Mouse (Mus musculus): ENCODE data around the gene Slc8a2. TPM values are rescaled to one million over a fixed set of nuclear protein-coding genes. Genes with fewer than 3 reads are reported as not detected.
A peak's percentile ranks its signal among the peaks of the same experiment; 100 is the strongest.

The Slc8a2 gene
- total and polyA plus RNA-seq, 2 experiments from 2014 or later: 1.1 to 76.0 TPM

GRCm38 (mm10) chr7:16174597-16175541 is 45.2 kb downstream of the Slc8a2 start, which contains the start of gene Meis3:
TSS of gene Meis3 (plus strand) at chr7:16175090.
- under 1% methylated on average over 31 of the region's 42 CpGs for WGBS
- peaks cover 20% of the 10 kb centered on the region for H3K36me3 ChIP-seq (ENCODE audit: insufficient read depth, low read length)
- peak; percentile 80 for TF ChIP-seq CTCF (IDR thresholded peaks at IDR 0.05)
- DNase-seq (ENCODE audit: low spot score) (peak; percentile 79), ATAC-seq (ENCODE audit: low FRiP score) (peak; percentile 85)
- H3K4me2 ChIP-seq (ENCODE audit: low read depth, low read length, poor library complexity, severe bottlenecking): peak within 1 kb of the TSS; percentile 85
- peak within 1 kb of the TSS; percentile 86 for H3K9ac ChIP-seq (replicated peaks; ENCODE audit: low read length, poor library complexity, severe bottlenecking)
- peak within 1 kb of the TSS; percentile 82 for H3K4me3 ChIP-seq (ENCODE audit: low read depth, low read length)
- H3K27ac ChIP-seq (ENCODE audit: low read depth, low read length): peak within 1 kb of the TSS; percentile 78
- no peaks in the 10 kb centered on the region for H3K27me3 ChIP-seq (ENCODE audit: insufficient read depth, low read length)
- no peaks in the 10 kb centered on the region for H3K9me3 ChIP-seq (ENCODE audit: low read length)
- peaks cover 7% of the 10 kb centered on the region; the same call in 1 of the 2 replicates for H3K4me1 ChIP-seq (ENCODE audit: insufficient read depth, low read length)

DNA sequence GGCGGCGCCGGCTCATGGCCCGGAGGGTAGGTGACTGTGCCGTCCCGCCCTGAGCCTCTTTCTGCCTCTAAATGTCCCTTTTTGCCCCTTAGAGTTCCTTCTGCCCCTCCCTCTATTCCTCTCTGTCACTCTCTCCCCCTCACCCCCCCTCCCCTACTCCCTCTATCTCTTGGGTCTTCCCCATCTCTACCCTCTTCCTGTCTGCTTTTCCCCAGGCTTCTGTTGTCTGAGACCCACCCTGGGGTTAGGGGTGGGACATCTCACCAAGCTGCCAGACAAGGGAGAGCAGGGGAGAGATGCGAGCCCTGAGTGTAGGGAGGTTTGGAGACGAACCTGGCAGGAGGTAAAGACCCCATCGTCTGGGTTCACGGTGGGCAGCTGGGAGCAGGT is 45.9 kb downstream of the Slc8a2 start:
- H3K4me1 ChIP-seq (ENCODE audit: insufficient read depth, low read length): peaks cover 7% of the 10 kb centered on the region; the same call in 1 of the 2 replicates
- no peaks in the 10 kb centered on the region for H3K9me3 ChIP-seq (ENCODE audit: low read length)
- DNase-seq (ENCODE audit: low spot score) (no peak), ATAC-seq (ENCODE audit: low FRiP score) (peak; percentile 38)
- H3K36me3 ChIP-seq (ENCODE audit: insufficient read depth, low read length): peaks cover 22% of the 10 kb centered on the region
- no peaks in the 10 kb centered on the region for H3K27me3 ChIP-seq (ENCODE audit: insufficient read depth, low read length)
- no peak for TF ChIP-seq CTCF (IDR thresholded peaks at IDR 0.05)
- H3K4me2 ChIP-seq (ENCODE audit: low read depth, low read length, poor library complexity, severe bottlenecking): peak overlapping the region; percentile 85
- peak overlapping the region; percentile 78 for H3K27ac ChIP-seq (ENCODE audit: low read depth, low read length)
- WGBS: 0% methylated on average over 8 of the region's 10 CpGs
- H3K9ac ChIP-seq (replicated peaks; ENCODE audit: low read length, poor library complexity, severe bottlenecking): peak overlapping the region; percentile 86
- peak overlapping the region; percentile 82 for H3K4me3 ChIP-seq (ENCODE audit: low read depth, low read length)

- 70% methylated on average over 4 of the region's 4 CpGs for WGBS
- no peak for ATAC-seq (ENCODE audit: low FRiP score)
- DNase-seq (ENCODE audit: low spot score): no peak
- Histone ChIP-seq H3K4me1 (ENCODE audit: insufficient read depth, low read length) (peaks cover 7% of the 10 kb centered on the region; the same call in 1 of the 2 replicates), H3K27me3 (ENCODE audit: insufficient read depth, low read length) (no peaks in the 10 kb centered on the region), H3K9ac (replicated peaks; ENCODE audit: low read length, poor library complexity, severe bottlenecking) (no peak overlapping the region), H3K4me2 (ENCODE audit: low read depth, low read length, poor library complexity, severe bottlenecking) (no peak overlapping the region), H3K4me3 (ENCODE audit: low read depth, low read length) (no peak overlapping the region), H3K27ac (ENCODE audit: low read depth, low read length) (no peak overlapping the region), H3K9me3 (ENCODE audit: low read length) (no peaks in the 10 kb centered on the region), H3K36me3 (ENCODE audit: insufficient read depth, low read length) (peaks cover 31% of the 10 kb centered on the region)
- TF ChIP-seq CTCF (IDR thresholded peaks at IDR 0.05): no peak
Observed at GRCm38 (mm10) chr7:16178114-16178513, 48.5 kb downstream of the Slc8a2 start.

DNA sequence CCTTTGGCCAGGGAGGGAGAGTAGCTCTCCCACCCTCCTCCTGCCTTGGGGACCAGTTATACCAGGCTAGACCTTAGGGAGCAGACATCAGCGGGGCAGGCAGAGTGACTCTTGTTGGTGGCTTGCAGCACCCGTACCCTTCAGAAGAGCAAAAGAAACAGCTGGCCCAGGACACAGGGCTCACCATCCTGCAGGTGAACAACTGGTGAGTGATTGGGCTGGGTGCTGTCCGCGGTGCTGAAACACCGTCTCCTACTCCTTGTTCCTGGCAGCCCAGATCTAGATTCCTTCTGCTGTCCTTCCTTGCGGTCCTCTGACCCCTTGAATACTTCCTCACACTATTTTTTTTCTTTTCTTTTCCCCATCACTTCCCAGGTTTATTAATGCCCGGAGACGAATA is 54.0 kb downstream of the Slc8a2 start:
- Histone ChIP-seq H3K27me3 (ENCODE audit: insufficient read depth, low read length) (no peaks in the 10 kb centered on the region), H3K27ac (ENCODE audit: low read depth, low read length) (no peak overlapping the region), H3K36me3 (ENCODE audit: insufficient read depth, low read length) (peaks cover 45% of the 10 kb centered on the region), H3K4me1 (ENCODE audit: insufficient read depth, low read length) (no peaks in the 10 kb centered on the region), H3K9ac (replicated peaks; ENCODE audit: low read length, poor library complexity, severe bottlenecking) (no peak overlapping the region), H3K4me3 (ENCODE audit: low read depth, low read length) (no peak overlapping the region), H3K4me2 (ENCODE audit: low read depth, low read length, poor library complexity, severe bottlenecking) (no peak overlapping the region), H3K9me3 (ENCODE audit: low read length) (no peaks in the 10 kb centered on the region)
- DNase-seq (ENCODE audit: low spot score): no peak
- WGBS: 33% methylated on average over 8 of the region's 8 CpGs
- no peak for TF ChIP-seq CTCF (IDR thresholded peaks at IDR 0.05)
- ATAC-seq (ENCODE audit: low FRiP score): no peak

DNA sequence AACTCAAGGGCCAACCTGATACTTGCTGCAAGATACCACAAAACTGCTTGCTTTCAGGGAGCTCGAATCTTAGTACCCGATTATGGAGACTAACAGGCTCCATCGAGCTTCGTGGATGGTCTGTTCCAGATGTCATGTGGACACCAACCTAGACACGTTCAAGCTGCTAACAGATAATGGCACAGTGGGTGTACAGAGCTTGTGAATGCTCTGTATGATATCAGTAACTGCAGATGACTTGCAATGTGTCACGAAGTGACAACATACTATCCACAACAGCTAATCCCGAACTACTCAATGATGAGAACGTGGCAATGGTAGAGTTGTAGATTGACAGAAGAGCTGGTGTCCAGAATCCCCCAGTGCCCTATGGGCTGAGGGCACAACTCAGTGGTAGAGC is 57.9 kb downstream of the Slc8a2 start:
- Histone ChIP-seq H3K4me2 (ENCODE audit: low read depth, low read length, poor library complexity, severe bottlenecking) (no peak overlapping the region), H3K27ac (ENCODE audit: low read depth, low read length) (no peak overlapping the region), H3K36me3 (ENCODE audit: insufficient read depth, low read length) (peaks cover 24% of the 10 kb centered on the region), H3K4me3 (ENCODE audit: low read depth, low read length) (no peak overlapping the region), H3K9ac (replicated peaks; ENCODE audit: low read length, poor library complexity, severe bottlenecking) (no peak overlapping the region), H3K9me3 (ENCODE audit: low read length) (no peaks in the 10 kb centered on the region), H3K4me1 (ENCODE audit: insufficient read depth, low read length) (no peaks in the 10 kb centered on the region), H3K27me3 (ENCODE audit: insufficient read depth, low read length) (no peaks in the 10 kb centered on the region)
- ATAC-seq (ENCODE audit: low FRiP score) (no peak), DNase-seq (ENCODE audit: low spot score) (no peak)
- TF ChIP-seq CTCF (IDR thresholded peaks at IDR 0.05): no peak
- 84% methylated on average over 8 of the region's 8 CpGs for WGBS

DNA sequence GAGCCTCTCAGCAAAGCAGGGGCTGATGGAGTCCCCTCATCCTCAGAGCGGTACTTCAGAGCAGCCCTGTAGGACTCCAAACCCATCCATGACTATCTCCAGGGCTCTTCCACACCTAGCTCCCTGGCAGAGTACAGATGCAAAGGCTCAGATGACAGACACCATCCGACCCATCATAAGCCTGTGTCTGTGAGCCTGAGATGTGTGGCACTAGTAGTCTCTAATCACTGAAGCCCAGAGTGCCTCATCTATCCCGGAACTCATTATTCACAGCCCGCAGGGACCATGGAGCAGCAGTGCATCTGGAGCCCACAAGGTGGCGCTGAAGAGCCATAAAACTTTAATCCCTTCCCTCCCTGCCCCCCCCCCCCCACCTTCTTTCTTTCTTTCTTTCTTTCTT is 62.7 kb downstream of the Slc8a2 start:
- Histone ChIP-seq H3K27me3 (ENCODE audit: insufficient read depth, low read length) (no peaks in the 10 kb centered on the region), H3K27ac (ENCODE audit: low read depth, low read length) (no peak overlapping the region), H3K4me1 (ENCODE audit: insufficient read depth, low read length) (no peaks in the 10 kb centered on the region), H3K4me2 (ENCODE audit: low read depth, low read length, poor library complexity, severe bottlenecking) (no peak overlapping the region), H3K4me3 (ENCODE audit: low read depth, low read length) (no peak overlapping the region), H3K9me3 (ENCODE audit: low read length) (no peaks in the 10 kb centered on the region), H3K9ac (replicated peaks; ENCODE audit: low read length, poor library complexity, severe bottlenecking) (no peak overlapping the region), H3K36me3 (ENCODE audit: insufficient read depth, low read length) (no peaks in the 10 kb centered on the region; the same call in 1 of the 2 replicates)
- TF ChIP-seq CTCF (IDR thresholded peaks at IDR 0.05): peak; percentile 76
- peak; percentile 28; the same call in 1 of the 2 replicates for ATAC-seq (ENCODE audit: low FRiP score)
- peak; percentile 84 for DNase-seq (ENCODE audit: low spot score)
- 14% methylated on average over 5 of the region's 5 CpGs for WGBS
